Mouse (Mus musculus) adrenal gland, postnatal 36 days (tissue): ENCODE data around the gene Cacng1. TPM values are rescaled to one million over a fixed set of nuclear protein-coding genes. Genes with fewer than 3 reads are reported as not detected.

Experiments
- DNase-seq, 2 experiments: peaks; one replicate each; pipeline ENCODE4 v3.0.0; 2021; ENCODE audit warnings: mixed read lengths in 1 of 2
- total RNA-seq, 2 experiments: library from RNA; stranded (reverse); gene quantifications; 2 replicates each; pipeline ENCODE4 v1.2.3; 2021

The Cacng1 gene
- total RNA-seq, 2 experiments from 2014 or later = 0.23 to 0.50 TPM

GRCm38 (mm10) chr11:107655538-107655937, 60.8 kb downstream of the Cacng1 start:
- DNase-seq = no peak

Other genes starting within 250 kb of the Cacng1 start
- 10 to 100 TPM; 11.1 to 13.0 TPM for gene Pitpnc1, start 245.8 kb downstream of the Cacng1 start, total RNA-seq
- gene Psmd12, start 237.0 kb downstream of the Cacng1 start, total RNA-seq = 10 to 100 TPM; 98.2 to 99.1 TPM
- 10 to 100 TPM; 27.3 to 32.2 TPM for gene Helz, start 168.6 kb downstream of the Cacng1 start, total RNA-seq
- 1 to 10 TPM; 1.9 to 2.0 TPM for gene Cacng4, start 78.0 kb upstream of the Cacng1 start, total RNA-seq
- under 1 TPM; 0.07 to 0.13 TPM for gene Cacng5, start 198.5 kb upstream of the Cacng1 start, total RNA-seq